Mouse (Mus musculus): ENCODE measurements around the gene Ppp1r12a.

DNA sequence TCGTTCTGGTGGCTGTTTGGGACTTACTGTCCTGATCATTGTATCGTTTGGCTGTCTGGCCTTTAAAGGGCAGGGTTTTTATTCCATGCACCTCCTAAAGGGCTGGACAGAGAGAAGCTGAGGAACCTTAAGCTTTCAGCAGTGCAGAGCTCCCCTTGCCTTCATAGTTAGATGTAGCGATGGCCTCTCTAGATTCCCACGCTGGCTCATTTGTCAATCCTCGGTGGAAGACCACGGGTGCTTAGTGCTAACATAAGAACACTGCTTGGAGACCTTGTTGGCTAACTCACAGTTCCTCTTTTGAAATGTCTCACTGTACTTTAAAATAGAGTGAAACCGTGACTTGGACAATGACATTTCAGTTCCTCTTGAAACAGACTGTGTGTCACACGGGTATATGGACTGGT, 29.4 kb downstream of the Ppp1r12a start:
- no peak for TF ChIP-seq ZC3H11A (IDR thresholded peaks at IDR 0.05; ENCODE audit: borderline replicate concordance, low read depth, low read length)
- no peak for TF ChIP-seq CHD2 (IDR thresholded peaks at IDR 0.05; ENCODE audit: low read depth, low read length)
- TF ChIP-seq ZNF384 (IDR thresholded peaks at IDR 0.05; ENCODE audit: low read depth, low read length): no peak
